Mouse (Mus musculus): ENCODE data around the gene Nemp2.

DNA sequence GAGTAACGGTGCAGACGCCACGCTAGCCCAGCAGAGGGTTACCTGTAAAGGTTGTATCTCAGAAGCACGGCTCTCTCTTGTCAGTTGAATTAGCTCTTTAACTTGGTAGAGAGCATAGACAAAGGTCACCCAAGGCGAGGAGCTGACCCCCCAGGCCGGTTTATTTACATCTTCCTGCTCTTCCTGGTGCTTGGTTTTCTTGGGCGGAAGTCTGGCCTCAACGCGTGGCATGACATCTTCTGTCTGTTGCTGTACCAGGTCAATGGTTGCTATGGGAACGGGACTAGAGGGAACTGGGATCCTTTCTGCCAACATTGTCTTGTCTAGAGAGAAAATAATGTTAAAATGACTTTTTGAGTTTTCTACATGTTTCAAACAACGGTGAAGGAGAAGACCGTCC, 30.3 kb downstream of the Nemp2 start:
- TF ChIP-seq CTCF (IDR thresholded peaks at IDR 0.05; ENCODE audit: borderline replicate concordance, insufficient read depth, low read length) (no peak), POLR2A (IDR thresholded peaks at IDR 0.05; ENCODE audit: low read depth, low read length) (no peak)

Data from embryonic fibroblast, embryonic 13.5 days (primary cell).